Comparison of ENCODE assay signal across 9 mouse cellular contexts in genomic region chr2:168628787-168629186, GRCm38 (mm10). TPM values are rescaled to one million over a fixed set of nuclear protein-coding genes. Genes with fewer than 3 reads are reported as not detected.
DNase-seq lines count a peak whose midpoint lies in the region; ATAC-seq and TF ChIP-seq lines count a peak whose summit lies in the region.
"Had no signal": no experiment of that assay in that cellular context is flagged by ENCODE, and none has a peak within 500 bp of the region (broad histone marks: within the 10 kb centered on the region; RNA-seq: fewer than 3 reads in every experiment).

No protein-coding gene starts in this region.

- peaks cover 9% of the 10 kb centered on the region for H3K9me3 ChIP-seq in embryonic facial prominence, embryonic 10.5 days
- H3K9me3 ChIP-seq in kidney, embryonic 16.5 days (ENCODE audit: low read length), result peaks cover 10% of the 10 kb centered on the region; the same call in 1 of the 2 replicates
- 0 out of 2 replicates have a peak, but pooled peaks cover 4% of the 10 kb centered on the region for H3K9me3 ChIP-seq in neural tube, embryonic 12.5 days
- no peaks in the 10 kb centered on the region for H3K9me3 ChIP-seq in stomach, embryonic 15.5 days

- WGBS in embryonic facial prominence, embryonic 10.5 days, result 33% methylated on average over 8 of the region's 8 CpGs
- 26% methylated on average over 8 of the region's 8 CpGs for WGBS in kidney, embryonic 16.5 days
- WGBS in liver, adult 2 months, result 27% methylated on average over 8 of the region's 8 CpGs
- WGBS in neural tube, embryonic 12.5 days, result 29% methylated on average over 8 of the region's 8 CpGs
- 22% methylated on average over 8 of the region's 8 CpGs for WGBS in stomach, embryonic 15.5 days

- no peaks in the 10 kb centered on the region for H3K36me3 ChIP-seq in embryonic facial prominence, embryonic 10.5 days (replicated peaks)
- no peaks in the 10 kb centered on the region for H3K36me3 ChIP-seq in kidney, embryonic 16.5 days (ENCODE audit: insufficient read depth, low read length)
- no peaks in the 10 kb centered on the region for H3K36me3 ChIP-seq in liver, adult 2 months (ENCODE audit: control insufficient read depth, insufficient read depth, low read length)
- H3K36me3 ChIP-seq in neural tube, embryonic 12.5 days, result peaks cover 10% of the 10 kb centered on the region; the same call in 1 of the 2 replicates
- H3K36me3 ChIP-seq in stomach, embryonic 15.5 days, result no peaks in the 10 kb centered on the region
- H3K36me3 ChIP-seq: embryonic facial prominence, embryonic 12.5 days had no signal

- H3K4me1 ChIP-seq in embryonic facial prominence, embryonic 10.5 days, result peaks cover 35% of the 10 kb centered on the region
- peaks cover 7% of the 10 kb centered on the region; the same call in 1 of the 2 replicates for H3K4me1 ChIP-seq in kidney, embryonic 16.5 days (ENCODE audit: insufficient read depth, low read length)
- no peaks in the 10 kb centered on the region for H3K4me1 ChIP-seq in liver, adult 2 months (ENCODE audit: control insufficient read depth, insufficient read depth, low read length)
- H3K4me1 ChIP-seq in neural tube, embryonic 12.5 days, result peaks cover 16% of the 10 kb centered on the region
- peaks cover 3% of the 10 kb centered on the region; the same call in 1 of the 2 replicates for H3K4me1 ChIP-seq in stomach, embryonic 15.5 days

- H3K79me2 ChIP-seq in liver, adult 2 months (ENCODE audit: control insufficient read depth, insufficient read depth, low read length), result no peaks in the 10 kb centered on the region

- H3K27ac ChIP-seq in embryonic facial prominence, embryonic 10.5 days (replicated peaks), result no peak overlapping the region
- H3K27ac ChIP-seq in kidney, embryonic 16.5 days (ENCODE audit: low read length), result no peak overlapping the region
- no peak overlapping the region for H3K27ac ChIP-seq in liver, adult 2 months (replicated peaks; ENCODE audit: insufficient read depth, low read depth, low read length)
- no peak overlapping the region for H3K27ac ChIP-seq in neural tube, embryonic 12.5 days
- H3K27ac ChIP-seq in stomach, embryonic 15.5 days, result no peak overlapping the region
- H3K27ac ChIP-seq: embryonic facial prominence, embryonic 12.5 days had no signal

- peak; percentile 93 for TF ChIP-seq CTCF in liver, adult 2 months (IDR thresholded peaks at IDR 0.05; ENCODE audit: low read depth, low read length)

- no peak overlapping the region for H3K4me3 ChIP-seq in embryonic facial prominence, embryonic 10.5 days
- no peak overlapping the region for H3K4me3 ChIP-seq in kidney, embryonic 16.5 days (ENCODE audit: low read length)
- no peak overlapping the region for H3K4me3 ChIP-seq in liver, adult 2 months (ENCODE audit: insufficient read depth, low read depth, low read length)
- no peak overlapping the region for H3K4me3 ChIP-seq in neural tube, embryonic 12.5 days
- H3K4me3 ChIP-seq in stomach, embryonic 15.5 days (replicated peaks), result no peak overlapping the region
- H3K4me3 ChIP-seq: embryonic facial prominence, embryonic 12.5 days had no signal

- peaks cover 8% of the 10 kb centered on the region; the same call in 1 of the 2 replicates for H3K27me3 ChIP-seq in embryonic facial prominence, embryonic 10.5 days (replicated peaks; ENCODE audit: low read depth, poor library complexity, severe bottlenecking)
- H3K27me3 ChIP-seq in kidney, embryonic 16.5 days (ENCODE audit: insufficient read depth, low read length), result no peaks in the 10 kb centered on the region
- H3K27me3 ChIP-seq in liver, adult 2 months (ENCODE audit: control insufficient read depth, insufficient read depth, low read length), result no peaks in the 10 kb centered on the region
- H3K27me3 ChIP-seq in neural tube, embryonic 12.5 days (replicated peaks), result no peaks in the 10 kb centered on the region
- no peaks in the 10 kb centered on the region for H3K27me3 ChIP-seq in stomach, embryonic 15.5 days (replicated peaks)
- H3K27me3 ChIP-seq: embryonic facial prominence, embryonic 12.5 days had no signal

- no peak for TF ChIP-seq POLR2A in liver, adult 2 months (IDR thresholded peaks at IDR 0.05; ENCODE audit: extremely low read depth, insufficient read depth, low read length)

- DNase-seq in A20 (ENCODE audit: low read depth, low spot score), result peak; percentile 71
- DNase-seq in adrenal gland, postnatal 10 days, result peak; percentile 90
- DNase-seq in embryonic facial prominence, embryonic 10.5 days (ENCODE audit: low spot score), result peak; percentile 84
- DNase-seq in heart, adult 9 months (ENCODE audit: low spot score in 2 of 2), result peak; percentile 56 to 81
- peak; percentile 12 for DNase-seq in liver, adult 2 months (ENCODE audit: extremely low read depth, low read depth, low spot score)

- no peak overlapping the region for H3K4me2 ChIP-seq in kidney, embryonic 16.5 days (replicated peaks; ENCODE audit: low read depth, low read length)
- H3K4me2 ChIP-seq in neural tube, embryonic 12.5 days (replicated peaks), result no peak overlapping the region
- no peak overlapping the region for H3K4me2 ChIP-seq in stomach, embryonic 15.5 days
- H3K4me2 ChIP-seq: embryonic facial prominence, embryonic 12.5 days had no signal

- H3K9ac ChIP-seq in kidney, embryonic 16.5 days (replicated peaks; ENCODE audit: low read length), result no peak overlapping the region
- no peak overlapping the region for H3K9ac ChIP-seq in liver, adult 2 months (ENCODE audit: low read depth, low read length)
- no peak overlapping the region for H3K9ac ChIP-seq in neural tube, embryonic 12.5 days
- no peak overlapping the region for H3K9ac ChIP-seq in stomach, embryonic 15.5 days
- H3K9ac ChIP-seq: embryonic facial prominence, embryonic 12.5 days had no signal

- ATAC-seq in kidney, embryonic 16.5 days (ENCODE audit: low FRiP score, low TSS enrichment), result peak; percentile 75
- peak; percentile 54; the same call in 1 of the 2 replicates for ATAC-seq in neural tube, embryonic 12.5 days (ENCODE audit: low FRiP score, low read depth)
- ATAC-seq in stomach, embryonic 15.5 days (ENCODE audit: insufficient read depth, low FRiP score, low read depth), result peak; percentile 57; the same call in 1 of the 2 replicates

RNA-seq across cellular contexts. Expression of gene Nfatc2, which starts 27.3 kb away (rescaled TPM):
- 1 to 10 TPM; 2.7 to 5.0 TPM for total RNA-seq in adrenal gland, postnatal 10 days (2021)
- polyA plus RNA-seq in embryonic facial prominence, embryonic 10.5 days (2016; fragmentation: Nextera tagmentation; extraction: Ambion mirVana), result 0.45 and 0.66 TPM in 2 replicates
- 2.6 and 2.8 TPM in 2 replicates for polyA plus RNA-seq in kidney, embryonic 16.5 days (2015; fragmentation: Nextera tagmentation; extraction: Ambion mirVana)
- 0.09 and 0.13 TPM in 2 replicates for total RNA-seq in liver, adult 2 months (2014; rRNA removed)
- polyA plus RNA-seq in liver, adult 2 months (2012; rRNA removed), result 0.10 and 0.20 TPM in 2 replicates
- polyA plus RNA-seq in neural tube, embryonic 12.5 days (2016; fragmentation: Nextera tagmentation; extraction: Ambion mirVana), result 1.5 and 1.7 TPM in 2 replicates
- 3.6 and 3.9 TPM in 2 replicates for polyA plus RNA-seq in stomach, embryonic 15.5 days (2015; fragmentation: Nextera tagmentation; extraction: Ambion mirVana)

Comparison
In these comparisons a context has a peak if more than half of its experiments do, and no peak if none do; other contexts are left out.
1. DNase-seq: peak in every context shown above with its lines; median percentile 90 in adrenal gland, postnatal 10 days; 84 in embryonic facial prominence, embryonic 10.5 days; 71 in A20; 68 in heart, adult 9 months; 12 in liver, adult 2 months.